Mouse (Mus musculus): Measurements from ENCODE around the gene Tldc2. TPM values are rescaled to one million over a fixed set of nuclear protein-coding genes. Genes with fewer than 3 reads are reported as not detected.

Gene Tldc2
- polyA plus RNA-seq, 1 experiment: not detected

DNA sequence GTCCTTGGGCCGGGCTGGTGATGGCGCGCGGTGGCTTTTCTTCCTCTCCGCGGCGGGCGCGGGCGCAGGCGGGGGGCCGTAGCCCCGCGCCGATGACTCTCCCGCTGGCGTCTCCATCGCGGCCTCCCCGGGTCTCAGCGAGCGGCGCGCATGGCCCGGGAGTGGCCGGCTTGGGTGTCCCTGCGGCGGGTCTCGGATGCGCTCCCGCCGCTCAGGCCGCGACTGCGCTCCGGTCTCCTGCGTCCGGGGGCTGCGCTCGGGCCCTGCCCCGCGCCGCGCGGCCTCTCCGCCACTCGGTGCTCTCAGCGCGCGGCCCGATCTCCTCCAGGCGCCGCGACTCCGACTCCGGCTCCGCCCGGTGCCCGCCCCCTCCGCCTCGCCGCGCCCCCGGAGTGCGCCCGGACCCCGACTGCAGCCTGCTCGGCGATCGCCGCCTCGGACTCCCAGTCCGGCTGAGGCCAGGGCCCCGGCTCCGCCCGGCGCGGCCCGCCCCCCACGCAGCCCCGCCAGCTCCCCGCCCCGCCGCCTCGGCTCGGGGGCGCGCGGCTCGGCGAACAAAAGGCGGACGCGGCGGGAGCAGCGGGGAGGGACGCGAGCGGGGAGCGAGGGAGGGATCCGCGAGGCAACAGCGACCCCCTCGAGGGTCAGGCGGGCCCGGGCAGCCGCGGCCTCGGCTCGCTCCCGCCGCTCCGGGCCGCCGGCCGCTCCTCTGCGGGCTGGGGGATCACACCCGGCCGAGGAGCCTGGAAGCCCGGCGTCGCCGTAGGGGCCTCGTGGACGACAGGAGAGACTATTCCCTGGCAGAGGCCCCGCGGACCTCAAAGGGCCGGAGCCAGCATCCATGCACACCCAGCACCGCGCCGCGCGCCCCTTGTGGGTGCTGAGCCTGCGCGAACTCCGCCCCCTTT is 7.8 kb upstream of the Tldc2 start, which contains the start of gene Soga1:
TSS of gene Soga1 (minus strand) at position 462 of the 908 bp plus-strand sequence.
- Histone ChIP-seq H3K79me2 (ENCODE audit: control insufficient read depth, insufficient read depth) (peaks cover 41% of the 10 kb centered on the region), H3K4me2 (ENCODE audit: low read depth) (peak within 1 kb of the TSS; percentile 81), H3K4me3 (peak within 1 kb of the TSS; percentile 92), H3ac (ENCODE audit: control insufficient read depth, insufficient read length) (peak within 1 kb of the TSS; percentile 66), H3K36me3 (ENCODE audit: control insufficient read depth, insufficient read depth) (no peaks in the 10 kb centered on the region), H3K27me3 (ENCODE audit: control insufficient read depth, insufficient read depth, insufficient read length) (no peaks in the 10 kb centered on the region)
- TF ChIP-seq MAX (IDR thresholded peaks at IDR 0.05; ENCODE audit: low read depth) (no peak), REST (IDR thresholded peaks at IDR 0.05; ENCODE audit: insufficient read depth, insufficient read length) (no peak), MYOG (IDR thresholded peaks at IDR 0.05; ENCODE audit: control insufficient read depth in 1 of 3, insufficient read depth in 1 of 3, insufficient read length in 2 of 3, low read depth in 2 of 3) (peak in 2 of 3 experiments; percentile 1 to 28), TCF12 (IDR thresholded peaks at IDR 0.05; ENCODE audit: insufficient read depth, poor library complexity, severe bottlenecking) (no peak), SRF (IDR thresholded peaks at IDR 0.05; ENCODE audit: control insufficient read depth, insufficient read length, low read depth) (peak; percentile 16), MYOD1 (IDR thresholded peaks at IDR 0.05; ENCODE audit: control insufficient read depth in 1 of 3, insufficient read length in 2 of 3, low read depth in 2 of 3) (peak in 1 of 3 experiments; percentile 25), POLR2AphosphoS2 (IDR thresholded peaks at IDR 0.05; ENCODE audit: insufficient read length, low read depth) (peak; percentile 52), USF1 (IDR thresholded peaks at IDR 0.05; ENCODE audit: low read depth) (no peak), TCF3 (IDR thresholded peaks at IDR 0.05; ENCODE audit: insufficient read length, low read depth) (no peak), POLR2A (IDR thresholded peaks at IDR 0.05; ENCODE audit: insufficient read length, low read depth) (peak; percentile 82), E2F4 (IDR thresholded peaks at IDR 0.05; ENCODE audit: insufficient read depth) (no peak), CEBPB (IDR thresholded peaks at IDR 0.05; ENCODE audit: insufficient read depth, poor library complexity, severe bottlenecking) (no peak)

DNA sequence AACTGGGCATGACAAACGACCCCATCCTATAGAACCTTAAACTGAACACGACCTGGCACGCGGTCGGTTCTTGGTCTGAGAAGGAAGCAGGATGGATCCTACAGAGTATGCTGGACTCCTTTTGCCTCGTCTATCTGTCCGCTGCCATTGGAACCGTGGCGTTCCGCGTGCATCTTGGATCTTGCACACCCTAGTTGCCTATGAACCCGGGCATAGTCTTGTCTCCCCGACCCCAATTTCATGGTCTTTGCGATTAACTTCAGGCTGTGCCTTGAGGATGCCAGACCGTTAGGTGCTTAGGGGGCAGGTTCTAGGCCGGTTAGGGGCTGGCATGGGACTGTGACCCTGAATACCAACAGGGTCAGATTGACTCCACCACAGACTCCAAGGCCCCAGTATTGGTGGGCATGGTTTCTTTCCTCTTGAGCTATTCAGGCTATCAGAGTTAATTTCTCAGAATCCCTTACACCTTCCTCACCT is 7.1 kb upstream of the Tldc2 start:
- Histone ChIP-seq H3K79me2 (ENCODE audit: control insufficient read depth, insufficient read depth) (peaks cover 34% of the 10 kb centered on the region), H3K27me3 (ENCODE audit: control insufficient read depth, insufficient read depth, insufficient read length) (no peaks in the 10 kb centered on the region), H3ac (ENCODE audit: control insufficient read depth, insufficient read length) (peak overlapping the region; percentile 66), H3K4me2 (ENCODE audit: low read depth) (peak overlapping the region; percentile 62), H3K4me3 (peak overlapping the region; percentile 92), H3K36me3 (ENCODE audit: control insufficient read depth, insufficient read depth) (no peaks in the 10 kb centered on the region)
- TF ChIP-seq CEBPB (IDR thresholded peaks at IDR 0.05; ENCODE audit: insufficient read depth, poor library complexity, severe bottlenecking) (no peak), USF1 (IDR thresholded peaks at IDR 0.05; ENCODE audit: low read depth) (no peak), TCF3 (IDR thresholded peaks at IDR 0.05; ENCODE audit: insufficient read length, low read depth) (no peak), SRF (IDR thresholded peaks at IDR 0.05; ENCODE audit: control insufficient read depth, insufficient read length, low read depth) (no peak), REST (IDR thresholded peaks at IDR 0.05; ENCODE audit: insufficient read depth, insufficient read length) (no peak), E2F4 (IDR thresholded peaks at IDR 0.05; ENCODE audit: insufficient read depth) (no peak), MYOD1 (IDR thresholded peaks at IDR 0.05; ENCODE audit: control insufficient read depth in 1 of 3, insufficient read length in 2 of 3, low read depth in 2 of 3) (no peak), POLR2AphosphoS2 (IDR thresholded peaks at IDR 0.05; ENCODE audit: insufficient read length, low read depth) (no peak), MAX (IDR thresholded peaks at IDR 0.05; ENCODE audit: low read depth) (no peak), MYOG (IDR thresholded peaks at IDR 0.05; ENCODE audit: control insufficient read depth in 1 of 3, insufficient read depth in 1 of 3, insufficient read length in 2 of 3, low read depth in 2 of 3) (no peak), POLR2A (IDR thresholded peaks at IDR 0.05; ENCODE audit: insufficient read length, low read depth) (no peak), TCF12 (IDR thresholded peaks at IDR 0.05; ENCODE audit: insufficient read depth, poor library complexity, severe bottlenecking) (no peak)

DNA sequence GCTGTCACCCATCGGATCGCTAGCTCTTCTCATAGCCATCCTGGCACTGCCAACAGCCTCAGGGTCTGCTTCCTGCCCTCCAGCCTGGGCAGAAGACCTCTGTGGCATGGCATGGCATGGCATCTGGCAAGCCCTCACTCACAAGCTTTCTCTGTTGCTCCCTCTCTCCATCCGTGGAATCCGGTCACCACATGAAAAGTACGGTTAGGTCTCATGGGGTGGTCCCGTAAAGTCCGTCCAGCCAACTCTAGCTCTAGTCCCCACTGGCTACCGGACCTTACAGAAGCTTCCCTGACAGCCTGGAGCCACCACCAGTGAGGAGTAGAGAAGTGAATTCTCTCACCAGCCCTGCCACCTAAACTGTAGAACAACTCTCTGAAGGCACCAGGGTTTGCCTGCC is 5.5 kb upstream of the Tldc2 start:
- Histone ChIP-seq H3K4me2 (ENCODE audit: low read depth) (no peak overlapping the region), H3K4me3 (no peak overlapping the region), H3K27me3 (ENCODE audit: control insufficient read depth, insufficient read depth, insufficient read length) (no peaks in the 10 kb centered on the region), H3K79me2 (ENCODE audit: control insufficient read depth, insufficient read depth) (peaks cover 18% of the 10 kb centered on the region), H3K36me3 (ENCODE audit: control insufficient read depth, insufficient read depth) (no peaks in the 10 kb centered on the region), H3ac (ENCODE audit: control insufficient read depth, insufficient read length) (no peak overlapping the region)
- TF ChIP-seq CEBPB (IDR thresholded peaks at IDR 0.05; ENCODE audit: insufficient read depth, poor library complexity, severe bottlenecking) (no peak), POLR2A (IDR thresholded peaks at IDR 0.05; ENCODE audit: insufficient read length, low read depth) (no peak), TCF12 (IDR thresholded peaks at IDR 0.05; ENCODE audit: insufficient read depth, poor library complexity, severe bottlenecking) (no peak), E2F4 (IDR thresholded peaks at IDR 0.05; ENCODE audit: insufficient read depth) (no peak), SRF (IDR thresholded peaks at IDR 0.05; ENCODE audit: control insufficient read depth, insufficient read length, low read depth) (no peak), USF1 (IDR thresholded peaks at IDR 0.05; ENCODE audit: low read depth) (no peak), MYOG (IDR thresholded peaks at IDR 0.05; ENCODE audit: control insufficient read depth in 1 of 3, insufficient read depth in 1 of 3, insufficient read length in 2 of 3, low read depth in 2 of 3) (no peak), TCF3 (IDR thresholded peaks at IDR 0.05; ENCODE audit: insufficient read length, low read depth) (no peak), POLR2AphosphoS2 (IDR thresholded peaks at IDR 0.05; ENCODE audit: insufficient read length, low read depth) (no peak), REST (IDR thresholded peaks at IDR 0.05; ENCODE audit: insufficient read depth, insufficient read length) (no peak), MYOD1 (IDR thresholded peaks at IDR 0.05; ENCODE audit: control insufficient read depth in 1 of 3, insufficient read length in 2 of 3, low read depth in 2 of 3) (no peak), MAX (IDR thresholded peaks at IDR 0.05; ENCODE audit: low read depth) (no peak)

DNA sequence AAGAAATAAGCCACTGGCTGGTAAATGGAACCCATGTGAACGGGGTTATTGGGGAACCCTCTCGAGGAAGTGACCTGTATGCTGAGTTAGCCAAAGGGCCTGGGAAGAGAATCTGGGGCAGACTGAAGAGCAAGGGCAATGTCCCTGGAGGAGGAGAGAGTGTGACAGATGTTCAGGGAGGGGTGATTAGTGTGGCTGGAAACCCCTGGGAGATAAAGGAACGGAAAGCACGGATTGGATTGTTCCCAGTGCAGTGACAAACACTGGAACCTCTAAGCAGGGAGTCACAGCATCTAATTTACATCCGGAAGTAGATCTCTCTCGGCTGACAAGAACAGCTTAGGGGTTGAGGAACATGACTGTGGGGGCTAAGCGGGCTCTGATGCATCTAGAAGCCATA is 4.9 kb upstream of the Tldc2 start:
- no peak overlapping the region for H3ac ChIP-seq (ENCODE audit: control insufficient read depth, insufficient read length)
- no peaks in the 10 kb centered on the region for H3K36me3 ChIP-seq (ENCODE audit: control insufficient read depth, insufficient read depth)
- no peak overlapping the region for H3K4me2 ChIP-seq (ENCODE audit: low read depth)
- no peak overlapping the region for H3K4me3 ChIP-seq
- no peak for TF ChIP-seq USF1 (IDR thresholded peaks at IDR 0.05; ENCODE audit: low read depth)
- TF ChIP-seq E2F4 (IDR thresholded peaks at IDR 0.05; ENCODE audit: insufficient read depth): no peak
- TF ChIP-seq POLR2A (IDR thresholded peaks at IDR 0.05; ENCODE audit: insufficient read length, low read depth): no peak
- TF ChIP-seq REST (IDR thresholded peaks at IDR 0.05; ENCODE audit: insufficient read depth, insufficient read length): no peak
- H3K79me2 ChIP-seq (ENCODE audit: control insufficient read depth, insufficient read depth): peaks cover 12% of the 10 kb centered on the region
- H3K27me3 ChIP-seq (ENCODE audit: control insufficient read depth, insufficient read depth, insufficient read length): no peaks in the 10 kb centered on the region
